Mouse (Mus musculus) urinary bladder, postnatal 4 days (tissue): ENCODE measurements around the gene Vmn1r30.

Source experiments
- DNase-seq, 2 experiments: peaks; one replicate each; pipeline ENCODE4 v3.0.0; 2021 to 2022; ENCODE audit warnings: low spot score in 2 of 2

Gene Vmn1r30

GRCm38 (mm10) chr6:58443285-58443684 lies at the start of gene Vmn1r30:
Vmn1r30 (minus strand) TSS chr6:58443385.
- DNase-seq: no peak

GRCm38 (mm10) chr6:58475230-58475629 lies 32.0 kb upstream of the Vmn1r30 start, which contains the start of gene Vmn1r31:
Vmn1r31 (minus strand) TSS chr6:58475330.
- no peak for DNase-seq
